Mouse (Mus musculus) liver, adult 2 months (tissue): ENCODE data around the gene Frrs1.

Experiments
- CTCF ChIP-seq: fragments of 200-500 bp; IDR thresholded peaks from 2 replicates; pipeline ENCODE4 v1.5.1; 2011; ENCODE audit warnings: low read depth, low read length, control low read depth
- POLR2A ChIP-seq: fragments of 200-500 bp; IDR thresholded peaks from 2 replicates; pipeline ENCODE4 v1.6.1; 2011; ENCODE audit warnings: low read length, control low read depth; ENCODE audit not compliant: insufficient read depth; ENCODE audit errors: extremely low read depth

- TF ChIP-seq CTCF: no peak
- no peak for TF ChIP-seq POLR2A
Measured at GRCm38 (mm10) chr3:116882221-116882960, 23.1 kb downstream of the Frrs1 start.
